Mouse (Mus musculus): ENCODE measurements around the gene Tmem19.

GRCm38 (mm10) chr10:115356106-115356505 is 6.2 kb downstream of the Tmem19 start:
- no peak for TF ChIP-seq CTCF (IDR thresholded peaks at IDR 0.05)
- no peak for TF ChIP-seq POLR2A (IDR thresholded peaks at IDR 0.05; ENCODE audit: insufficient read depth, low read depth, low read length)

Data from heart, adult 2 months (tissue).